Mouse (Mus musculus) hindbrain, embryonic 14.5 days (tissue): Measurements from ENCODE around the gene Itga6. TPM values are rescaled to one million over a fixed set of nuclear protein-coding genes. Genes with fewer than 3 reads are reported as not detected.

Source experiments
- ATAC-seq: fragments of 200-750 bp; cut with Nextera tagmentation; 2 replicates; pipeline ENCODE4 v1.8.0; 2017; ENCODE audit warnings: moderate number of reproducible peaks, mild to moderate bottlenecking, moderate TSS enrichment, moderate library complexity; ENCODE audit not compliant: low FRiP score
- DNase-seq: peaks from one replicate; pipeline ENCODE4 v3.0.0-alpha.2; 2015; ENCODE audit warnings: low spot score
- H3K27ac ChIP-seq: fragments of 300-500 bp; sonication (generic); 2 replicates; pipeline ENCODE4 v1.5.1; 2014; ENCODE audit warnings: mild to moderate bottlenecking, moderate library complexity
- H3K27me3 ChIP-seq: fragments of 300-500 bp; sonication (generic); 2 replicates; pipeline ENCODE4 v1.6.1; 2014; ENCODE audit warnings: mild to moderate bottlenecking, low read length, mixed read lengths; ENCODE audit not compliant: control insufficient read depth, insufficient read depth
- H3K36me3 ChIP-seq: fragments of 300-500 bp; sonication (generic); replicated peaks from 2 replicates; pipeline ENCODE4 v1.6.1; 2014; ENCODE audit not compliant: control insufficient read depth, insufficient read depth
- H3K4me1 ChIP-seq: fragments of 300-500 bp; sonication (generic); replicated peaks from 2 replicates; pipeline ENCODE4 v1.6.1; 2014; ENCODE audit warnings: antibody characterized with exemption, low read length, mixed read lengths; ENCODE audit not compliant: control insufficient read depth, insufficient read depth
- H3K4me2 ChIP-seq: fragments of 300-500 bp; sonication (generic); replicated peaks from 2 replicates; pipeline ENCODE4 v1.6.1; 2014; ENCODE audit warnings: mild to moderate bottlenecking, moderate library complexity
- H3K4me3 ChIP-seq: fragments of 300-500 bp; sonication (generic); replicated peaks from 2 replicates; pipeline ENCODE4 v1.5.1; 2014; ENCODE audit warnings: mild to moderate bottlenecking, low read length
- H3K9ac ChIP-seq: fragments of 300-500 bp; sonication (generic); 2 replicates; pipeline ENCODE4 v1.6.1; 2014
- H3K9me3 ChIP-seq: fragments of 300-500 bp; sonication (generic); 2 replicates; pipeline ENCODE4 v1.6.1; 2016; ENCODE audit warnings: low read length; ENCODE audit not compliant: control insufficient read depth
- WGBS: fragments of 180-500 bp; shearing (Covaris S2); extraction: QIAGEN DNeasy Blood & Tissue Kit; methylation state at CpG from one replicate; pipeline ENCODE4 v1.1.7; 2014; 5-methylcytosine and 5-hydroxymethylcytosine counted together
- polyA plus RNA-seq: library from polyadenylated mRNA; unstranded; fragments of >200 nt; fragmentation: Nextera tagmentation; extraction: Ambion mirVana; gene quantifications from 2 replicates; pipeline ENCODE4 v1.2.1, GENCODE M21; 2014

Itga6 gene
- polyA plus RNA-seq, 1 experiment from 2014 or later, result 35.9 TPM

- Histone ChIP-seq H3K36me3 (no peaks in the 10 kb centered on the region), H3K9ac (no peak overlapping the region), H3K4me3 (no peak overlapping the region), H3K27me3 (no peaks in the 10 kb centered on the region), H3K4me1 (no peaks in the 10 kb centered on the region), H3K4me2 (no peak overlapping the region), H3K27ac (no peak overlapping the region), H3K9me3 (no peaks in the 10 kb centered on the region)
- no peak for DNase-seq
- whole genome bisulfite sequencing, result 85% methylated on average over 7 of the region's 7 CpGs
- ATAC-seq, result no peak
These were observed 17.1 kb upstream of the Itga6 start for GRCm38 (mm10) chr2:71728341-71728740.

- Histone ChIP-seq H3K36me3 (no peaks in the 10 kb centered on the region), H3K27me3 (no peaks in the 10 kb centered on the region), H3K9me3 (no peaks in the 10 kb centered on the region), H3K4me1 (no peaks in the 10 kb centered on the region), H3K4me2 (no peak overlapping the region), H3K27ac (no peak overlapping the region), H3K4me3 (no peak overlapping the region), H3K9ac (no peak overlapping the region)
- WGBS, result 61% methylated on average over 5 of the region's 5 CpGs
- DNase-seq (no peak), ATAC-seq (no peak)
These were observed 16.6 kb upstream of the Itga6 start for GRCm38 (mm10) chr2:71728796-71729195.

- ATAC-seq (no peak), DNase-seq (no peak)
- H3K36me3 ChIP-seq, result no peaks in the 10 kb centered on the region
- no peak overlapping the region for H3K4me3 ChIP-seq
- H3K9me3 ChIP-seq, result no peaks in the 10 kb centered on the region
- 86% methylated on average over 20 of the region's 20 CpGs for WGBS
- H3K9ac ChIP-seq, result no peak overlapping the region
- H3K4me1 ChIP-seq, result no peaks in the 10 kb centered on the region
- H3K27ac ChIP-seq, result no peak overlapping the region
- no peak overlapping the region for H3K4me2 ChIP-seq
- H3K27me3 ChIP-seq, result no peaks in the 10 kb centered on the region
These were observed 14.5 kb upstream of the Itga6 start for GRCm38 (mm10) chr2:71730623-71731612.

GRCm38 (mm10) chr2:71734792-71735392, 10.5 kb upstream of the Itga6 start:
- WGBS, result 74% methylated on average over 9 of the region's 9 CpGs
- Histone ChIP-seq H3K4me3 (no peak overlapping the region), H3K9ac (no peak overlapping the region), H3K36me3 (no peaks in the 10 kb centered on the region), H3K9me3 (no peaks in the 10 kb centered on the region), H3K27me3 (no peaks in the 10 kb centered on the region), H3K27ac (no peak overlapping the region), H3K4me1 (no peaks in the 10 kb centered on the region), H3K4me2 (no peak overlapping the region)
- ATAC-seq (no peak), DNase-seq (no peak)

GRCm38 (mm10) chr2:71735541-71736159, 9.8 kb upstream of the Itga6 start:
- Histone ChIP-seq H3K9ac (no peak overlapping the region), H3K27me3 (no peaks in the 10 kb centered on the region), H3K4me2 (no peak overlapping the region), H3K36me3 (no peaks in the 10 kb centered on the region), H3K27ac (no peak overlapping the region), H3K4me1 (no peaks in the 10 kb centered on the region), H3K9me3 (no peaks in the 10 kb centered on the region), H3K4me3 (no peak overlapping the region)
- DNase-seq, result no peak
- ATAC-seq, result no peak
- 96% methylated on average over 17 of the region's 17 CpGs for WGBS

GRCm38 (mm10) chr2:71736213-71736612, 9.2 kb upstream of the Itga6 start:
- Histone ChIP-seq H3K9me3 (no peaks in the 10 kb centered on the region), H3K36me3 (no peaks in the 10 kb centered on the region), H3K4me1 (no peaks in the 10 kb centered on the region), H3K27me3 (no peaks in the 10 kb centered on the region), H3K4me2 (no peak overlapping the region), H3K9ac (no peak overlapping the region), H3K4me3 (no peak overlapping the region), H3K27ac (no peak overlapping the region)
- no peak for DNase-seq
- no peak for ATAC-seq
- WGBS, result 86% methylated on average over 2 of the region's 2 CpGs

- no peaks in the 10 kb centered on the region for H3K27me3 ChIP-seq
- H3K27ac ChIP-seq, result no peak overlapping the region
- ATAC-seq, result no peak
- DNase-seq, result no peak
- whole genome bisulfite sequencing, result 71% methylated on average over 9 of the region's 9 CpGs
- no peak overlapping the region for H3K4me3 ChIP-seq
- H3K9me3 ChIP-seq, result no peaks in the 10 kb centered on the region
- H3K4me2 ChIP-seq, result no peak overlapping the region
- H3K4me1 ChIP-seq, result no peaks in the 10 kb centered on the region
- H3K36me3 ChIP-seq, result no peaks in the 10 kb centered on the region
- H3K9ac ChIP-seq, result no peak overlapping the region
These were observed 6.1 kb upstream of the Itga6 start for GRCm38 (mm10) chr2:71739173-71739860.

GRCm38 (mm10) chr2:71742557-71742956, 2.9 kb upstream of the Itga6 start:
- ATAC-seq, result no peak
- no peak overlapping the region for H3K27ac ChIP-seq
- H3K9me3 ChIP-seq, result no peaks in the 10 kb centered on the region
- no peak overlapping the region for H3K4me3 ChIP-seq
- no peaks in the 10 kb centered on the region for H3K36me3 ChIP-seq
- no peaks in the 10 kb centered on the region for H3K27me3 ChIP-seq
- H3K4me2 ChIP-seq, result no peak overlapping the region
- WGBS, result 59% methylated on average over 4 of the region's 4 CpGs
- peaks cover 8% of the 10 kb centered on the region for H3K4me1 ChIP-seq
- no peak for DNase-seq
- no peak overlapping the region for H3K9ac ChIP-seq

GRCm38 (mm10) chr2:71743377-71743776, 2.0 kb upstream of the Itga6 start:
- H3K9ac ChIP-seq, result no peak overlapping the region
- no peak overlapping the region for H3K4me2 ChIP-seq
- H3K4me3 ChIP-seq, result no peak overlapping the region
- peaks cover 8% of the 10 kb centered on the region for H3K4me1 ChIP-seq
- ATAC-seq (no peak), DNase-seq (no peak)
- H3K9me3 ChIP-seq, result no peaks in the 10 kb centered on the region
- H3K36me3 ChIP-seq, result no peaks in the 10 kb centered on the region
- no peaks in the 10 kb centered on the region for H3K27me3 ChIP-seq
- H3K27ac ChIP-seq, result no peak overlapping the region
- 67% methylated on average over 7 of the region's 7 CpGs for WGBS
